ENCODE assay signal across 8 mouse cellular contexts in genomic region chr11:32531871-32532764, GRCm38 (mm10). TPM values are rescaled to one million over a fixed set of nuclear protein-coding genes. Genes with fewer than 3 reads are reported as not detected.
DNase-seq lines count a peak whose midpoint lies in the region; ATAC-seq and TF ChIP-seq lines count a peak whose summit lies in the region.

Gene Efcab9, minus strand, starts transcription at chr11:32532081.

- TF ChIP-seq CTCF in thymus, adult 2 months (IDR thresholded peaks at IDR 0.05; ENCODE audit: borderline replicate concordance, control insufficient read depth, extremely low read depth, insufficient read depth, low read length, poor library complexity): no peak
- TF ChIP-seq CTCF in small intestine, adult 2 months (IDR thresholded peaks at IDR 0.05; ENCODE audit: extremely low read depth, insufficient read length, insufficient replicate concordance, low read depth, low read length): no peak

- H3K9me3 ChIP-seq in limb, embryonic 13.5 days: no peaks in the 10 kb centered on the region

- H3K36me3 ChIP-seq in thymus, adult 2 months (ENCODE audit: control insufficient read depth, insufficient read depth, low read length): no peaks in the 10 kb centered on the region
- 0 out of 2 replicates have a peak, but pooled peaks cover 6% of the 10 kb centered on the region for H3K36me3 ChIP-seq in limb, embryonic 13.5 days
- H3K36me3 ChIP-seq in small intestine, adult 2 months (ENCODE audit: control insufficient read depth, insufficient read depth, low read length): no peaks in the 10 kb centered on the region

- peak within 1 kb of the TSS; percentile 99 for H3K4me2 ChIP-seq in limb, embryonic 13.5 days (replicated peaks)

- peak within 1 kb of the TSS; percentile 74 for H3K4me3 ChIP-seq in thymus, adult 2 months (ENCODE audit: control insufficient read depth, insufficient read depth, low read length)
- peak within 1 kb of the TSS; percentile 67 for H3K4me3 ChIP-seq in limb, embryonic 13.5 days
- H3K4me3 ChIP-seq in small intestine, adult 2 months (ENCODE audit: low read depth, low read length): peak within 1 kb of the TSS; percentile 81

- H3K4me1 ChIP-seq in thymus, adult 2 months (replicated peaks; ENCODE audit: control insufficient read depth, insufficient read depth, low read length): peaks cover 33% of the 10 kb centered on the region
- peaks cover 28% of the 10 kb centered on the region for H3K4me1 ChIP-seq in limb, embryonic 13.5 days
- H3K4me1 ChIP-seq in small intestine, adult 2 months (ENCODE audit: control insufficient read depth, insufficient read depth, insufficient read length, low read length): peaks cover 7% of the 10 kb centered on the region; the same call in 1 of the 2 replicates

- peak; percentile 42 for DNase-seq in cerebellum, adult 9-11 months
- no peak for DNase-seq in cerebellum, adult 18-20 months
- no peak for DNase-seq in thymus, adult 2 months
- no peak for DNase-seq in thymus, adult 18-20 months
- no peak for DNase-seq in layer of hippocampus, postnatal 14 days (ENCODE audit: low spot score in 2 of 2)

- no peaks in the 10 kb centered on the region for H3K27me3 ChIP-seq in thymus, adult 2 months (ENCODE audit: control insufficient read depth, insufficient read depth, low read length)
- H3K27me3 ChIP-seq in limb, embryonic 13.5 days: peaks cover 28% of the 10 kb centered on the region
- H3K27me3 ChIP-seq in small intestine, adult 2 months (ENCODE audit: control insufficient read depth, insufficient read depth, low read length): peaks cover 4% of the 10 kb centered on the region; the same call in 1 of the 2 replicates

- no peak for ATAC-seq in limb, embryonic 13.5 days (ENCODE audit: low FRiP score, low read depth)
- no peak for ATAC-seq in inflammation-experienced regulatory T-cells, adult 6 months

- no peak for TF ChIP-seq POLR2A in thymus, adult 2 months (IDR thresholded peaks at IDR 0.05; ENCODE audit: control insufficient read depth, extremely low read depth, insufficient read depth, low read length, poor library complexity)
- TF ChIP-seq POLR2A in small intestine, adult 2 months (IDR thresholded peaks at IDR 0.05; ENCODE audit: low read depth, low read length): no peak

- H3K9ac ChIP-seq in limb, embryonic 13.5 days: peak within 1 kb of the TSS; percentile 74

- H3K27ac ChIP-seq in thymus, adult 2 months (ENCODE audit: control insufficient read depth, insufficient read depth, low read length): no peak within 1 kb of the TSS
- H3K27ac ChIP-seq in limb, embryonic 13.5 days: no peak within 1 kb of the TSS
- 0 out of 2 replicates have a peak within 1 kb of the TSS, but pooled peaks have one; percentile 4 for H3K27ac ChIP-seq in small intestine, adult 2 months (ENCODE audit: insufficient read depth, low read depth, low read length)

- 10% methylated on average over 33 of the region's 33 CpGs for WGBS in thymus, adult 2 months
- WGBS in limb, embryonic 13.5 days: 3% methylated on average over 33 of the region's 33 CpGs
- WGBS in small intestine, adult 2 months: 5% methylated on average over 33 of the region's 33 CpGs

RNA-seq across cellular contexts. Expression of gene Efcab9, which starts in this region (rescaled TPM):
- polyA plus RNA-seq in thymus, adult 2 months (2012; rRNA removed): 0.71 and 0.85 TPM in 2 replicates
- polyA plus RNA-seq in limb, embryonic 13.5 days (2015; fragmentation: Nextera tagmentation; extraction: Ambion mirVana): 0.45 TPM in 1 of 2 replicates, not detected in the other
- not detected in 2 replicates for polyA plus RNA-seq in small intestine, adult 2 months (2012; rRNA removed)
- 1 to 10 TPM in 2 of 3 experiments, not detected in 1; 1.3 to 1.9 TPM for polyA plus RNA-seq in inflammation-experienced regulatory T-cells, adult 6 months (2017; shearing (Covaris generic))
- total RNA-seq in layer of hippocampus, postnatal 14 days (2021): 1 to 10 TPM; 1.5 to 2.3 TPM
